Mouse (Mus musculus) CH12.LX (cell line): ENCODE measurements around the gene Ccdc188. TPM values are rescaled to one million over a fixed set of nuclear protein-coding genes. Genes with fewer than 3 reads are reported as not detected.

ENCODE experiments used
- DNase-seq: peaks from one replicate; pipeline ENCODE4 v3.0.0-alpha.2; 2013; ENCODE audit errors: extremely low read depth
- H3K27ac ChIP-seq: 2 replicates; pipeline ENCODE4 v1.5.1; 2012; ENCODE audit warnings: low read depth, mild to moderate bottlenecking, control low read depth, moderate library complexity; ENCODE audit not compliant: insufficient read depth
- H3K27me3 ChIP-seq: replicated peaks from 2 replicates; pipeline ENCODE3; 2012; ENCODE audit warnings: inconsistent platforms
- H3K36me3 ChIP-seq, 2 experiments: replicated peaks in 1 of 2; 2 replicates each; pipeline versions ENCODE3 to v1.6.1; 2012; ENCODE audit warnings: inconsistent platforms in 1 of 2, low read length in 1 of 2, mild to moderate bottlenecking in 1 of 2, mixed read lengths in 1 of 2, moderate library complexity in 1 of 2; ENCODE audit not compliant: control insufficient read depth in 1 of 2, insufficient read depth in 1 of 2
- H3K4me1 ChIP-seq, 2 experiments: 2 replicates each; pipeline ENCODE4 v1.6.1; 2012; ENCODE audit warnings: inconsistent platforms in 1 of 2, moderate library complexity in 1 of 2; ENCODE audit not compliant: insufficient read depth in 2 of 2, control insufficient read depth in 1 of 2
- H3K4me2 ChIP-seq: 2 replicates; pipeline ENCODE4 v1.6.1; 2012; ENCODE audit warnings: low read depth, mild to moderate bottlenecking, control low read depth; ENCODE audit not compliant: poor library complexity, insufficient read depth, severe bottlenecking
- H3K4me3 ChIP-seq, 3 experiments: fragments of 150-350 bp in 1 of 3; sonication (generic) in 1 of 3; replicated peaks in 1 of 3; 2 replicates each; pipeline versions ENCODE3 to v1.5.1; 2011 to 2012; ENCODE audit warnings: low read depth in 2 of 3, low read length in 2 of 3, mild to moderate bottlenecking in 2 of 3, moderate library complexity in 2 of 3, control low read depth in 1 of 3, improper control_type of control experiment in 1 of 3, inconsistent platforms in 1 of 3, mixed read lengths in 1 of 3; ENCODE audit not compliant: poor library complexity in 1 of 3
- H3K79me2 ChIP-seq: replicated peaks from 2 replicates; pipeline ENCODE4 v1.6.1; 2012; ENCODE audit warnings: mild to moderate bottlenecking, moderate library complexity; ENCODE audit not compliant: control insufficient read depth, poor library complexity, insufficient read depth, severe bottlenecking; ENCODE audit errors: extremely low read depth
- H3K9ac ChIP-seq: 2 replicates; pipeline ENCODE4 v1.6.1; 2012; ENCODE audit warnings: low read depth, mild to moderate bottlenecking, control low read depth, moderate library complexity; ENCODE audit not compliant: insufficient read depth
- H3K9me3 ChIP-seq: replicated peaks from 2 replicates; pipeline ENCODE3; 2012; ENCODE audit warnings: low read length, inconsistent platforms, mixed read lengths
- BHLHE40 ChIP-seq: IDR thresholded peaks from 2 replicates; pipeline ENCODE4 v1.6.1; 2011; ENCODE audit warnings: mild to moderate bottlenecking, low read depth, low read length, improper control_type of control experiment
- CHD1 ChIP-seq: IDR thresholded peaks from 2 replicates; pipeline ENCODE4 v1.6.1; 2012; ENCODE audit warnings: low read depth, low read length, improper control_type of control experiment, inconsistent platforms
- CHD2 ChIP-seq: IDR thresholded peaks from 2 replicates; pipeline ENCODE4 v1.6.1; 2011; ENCODE audit warnings: low read length, improper control_type of control experiment
- CTCF ChIP-seq, 2 experiments: IDR thresholded peaks in 1 of 2; conservative IDR thresholded peaks in 1 of 2; 2 replicates each; pipeline ENCODE4 v1.5.1; 2011 to 2012; ENCODE audit warnings: low read depth in 2 of 2, low read length in 2 of 2, improper control_type of control experiment in 1 of 2, inconsistent platforms in 1 of 2, mild to moderate bottlenecking in 1 of 2, moderate library complexity in 1 of 2
- ELF1 ChIP-seq: IDR thresholded peaks from 2 replicates; pipeline ENCODE4 v1.6.1; 2014; ENCODE audit warnings: low read depth, mild to moderate bottlenecking, inconsistent platforms, low read length, improper control_type of control experiment
- EP300 ChIP-seq: IDR thresholded peaks from 2 replicates; pipeline ENCODE4 v1.6.1; 2011; ENCODE audit warnings: low read length, improper control_type of control experiment
- ETS1 ChIP-seq: conservative IDR thresholded peaks from 2 replicates; pipeline ENCODE4 v1.6.1; 2012; ENCODE audit warnings: low read depth, mild to moderate bottlenecking, inconsistent platforms, low read length, improper control_type of control experiment, moderate library complexity
- GABPA ChIP-seq: IDR thresholded peaks from 2 replicates; pipeline ENCODE4 v1.6.1; 2012; ENCODE audit warnings: low read depth, low read length, improper control_type of control experiment, inconsistent platforms; ENCODE audit not compliant: insufficient replicate concordance
- HCFC1 ChIP-seq: IDR thresholded peaks from 2 replicates; pipeline ENCODE4 v1.6.1; 2012; ENCODE audit warnings: low read depth, mild to moderate bottlenecking, inconsistent platforms, low read length, improper control_type of control experiment
- IRF4 ChIP-seq: IDR thresholded peaks from 2 replicates; pipeline ENCODE4 v1.6.1; 2014; ENCODE audit warnings: low read depth, mild to moderate bottlenecking, inconsistent platforms, low read length, improper control_type of control experiment
- JUND ChIP-seq: conservative IDR thresholded peaks from 2 replicates; pipeline ENCODE4 v1.6.1; 2011; ENCODE audit warnings: low read depth, low read length, improper control_type of control experiment
- KAT2A ChIP-seq: IDR thresholded peaks from 2 replicates; pipeline ENCODE4 v1.6.1; 2012; ENCODE audit warnings: low read length, improper control_type of control experiment, inconsistent platforms; ENCODE audit not compliant: insufficient replicate concordance
- MAFK ChIP-seq: IDR thresholded peaks from 2 replicates; pipeline ENCODE4 v1.6.1; 2011; ENCODE audit warnings: low read length, improper control_type of control experiment; ENCODE audit not compliant: insufficient replicate concordance
- MAX ChIP-seq: IDR thresholded peaks from 2 replicates; pipeline ENCODE4 v1.6.1; 2011; ENCODE audit warnings: low read length, improper control_type of control experiment
- MAZ ChIP-seq: IDR thresholded peaks from 2 replicates; pipeline ENCODE4 v1.6.1; 2012; ENCODE audit warnings: low read depth, mild to moderate bottlenecking, inconsistent platforms, low read length, improper control_type of control experiment, moderate library complexity
- MEF2A ChIP-seq: IDR thresholded peaks from 2 replicates; pipeline ENCODE4 v1.6.1; 2014; ENCODE audit warnings: low read depth, mild to moderate bottlenecking, inconsistent platforms, low read length, improper control_type of control experiment, borderline replicate concordance
- MXI1 ChIP-seq: IDR thresholded peaks from 2 replicates; pipeline ENCODE4 v1.6.1; 2011; ENCODE audit warnings: mild to moderate bottlenecking, low read depth, low read length, improper control_type of control experiment
- MYC ChIP-seq: IDR thresholded peaks from 2 replicates; pipeline ENCODE4 v1.6.1; 2011; ENCODE audit warnings: low read depth, mild to moderate bottlenecking, improper control_type of control experiment, low read length
- NELFE ChIP-seq: IDR thresholded peaks from 2 replicates; pipeline ENCODE4 v1.6.1; 2011; ENCODE audit warnings: low read depth, low read length, improper control_type of control experiment
- NRF1 ChIP-seq: IDR thresholded peaks from 2 replicates; pipeline ENCODE4 v1.6.1; 2014; ENCODE audit warnings: low read depth, mild to moderate bottlenecking, inconsistent platforms, low read length, improper control_type of control experiment, moderate library complexity
- PAX5 ChIP-seq: IDR thresholded peaks from 2 replicates; pipeline ENCODE4 v1.6.1; 2012; ENCODE audit warnings: low read length, inconsistent platforms, mixed read lengths
- POLR2A ChIP-seq: IDR thresholded peaks from 2 replicates; pipeline ENCODE4 v1.6.1; 2011; ENCODE audit warnings: low read depth, mild to moderate bottlenecking, improper control_type of control experiment, low read length
- RCOR1 ChIP-seq: conservative IDR thresholded peaks from 2 replicates; pipeline ENCODE4 v1.6.1; 2012; ENCODE audit warnings: low read depth, mild to moderate bottlenecking, inconsistent platforms, low read length, improper control_type of control experiment
- SIN3A ChIP-seq: IDR thresholded peaks from 2 replicates; pipeline ENCODE4 v1.6.1; 2012; ENCODE audit warnings: low read length, improper control_type of control experiment, inconsistent platforms
- SMC3 ChIP-seq: IDR thresholded peaks from 2 replicates; pipeline ENCODE4 v1.6.1; 2011; ENCODE audit warnings: low read depth, low read length, improper control_type of control experiment
- TCF12 ChIP-seq: IDR thresholded peaks from 2 replicates; pipeline ENCODE4 v1.6.1; 2014; ENCODE audit warnings: low read depth, mild to moderate bottlenecking, inconsistent platforms, low read length, improper control_type of control experiment
- UBTF ChIP-seq: IDR thresholded peaks from 2 replicates; pipeline ENCODE4 v1.6.1; 2012; ENCODE audit warnings: low read depth, mild to moderate bottlenecking, inconsistent platforms, low read length, improper control_type of control experiment, moderate library complexity
- USF1 ChIP-seq: IDR thresholded peaks from 2 replicates; pipeline ENCODE4 v1.6.1; 2014; ENCODE audit warnings: low read depth, mild to moderate bottlenecking, inconsistent platforms, low read length, improper control_type of control experiment
- ZMIZ1 ChIP-seq: IDR thresholded peaks from 2 replicates; pipeline ENCODE4 v1.6.1; 2012; ENCODE audit warnings: low read depth, mild to moderate bottlenecking, inconsistent platforms, low read length, improper control_type of control experiment
- ZNF384 ChIP-seq: IDR thresholded peaks from 2 replicates; pipeline ENCODE4 v1.6.1; 2012; ENCODE audit warnings: low read depth, low read length, improper control_type of control experiment, inconsistent platforms
- dilution Hi-C: fragments of 300-500 bp; cut with MboI; formaldehyde crosslinking; loops from 2 replicates; pipeline ENCODE4 v1.14.3; 2020; ENCODE audit warnings: low sequenced_read_pairs; ENCODE audit not compliant: extremely low pct_unique_long_range_greater_than_20kb, extremely low pct_ligation_motif_present
- in situ Hi-C: fragments of 300-500 bp; cut with MboI; formaldehyde crosslinking; loops from 3 replicates; pipeline ENCODE4 v1.14.3; 2019; ENCODE audit warnings: low sequenced_read_pairs, low pct_ligation_motif_present, low pct_unique_long_range_greater_than_20kb, mixed read lengths
- polyA plus RNA-seq: library from polyadenylated mRNA; unstranded; fragments of >175 nt; gene quantifications from 2 replicates; pipeline ENCODE4 v1.2.1, GENCODE M21; 2012; ENCODE audit warnings: low read depth; ENCODE audit not compliant: insufficient read length
- total RNA-seq, 2 experiments: library from RNA; depleted of rRNA; stranded (reverse); fragments of 300-350 nt in 1 of 2; fragments of >200 nt in 1 of 2; gene quantifications; 2 replicates each; pipeline ENCODE4 v1.2.3; 2012 to 2014

The Ccdc188 gene
- total and polyA plus RNA-seq, 3 experiments, result 0.30 TPM; not detected in 2

DNA sequence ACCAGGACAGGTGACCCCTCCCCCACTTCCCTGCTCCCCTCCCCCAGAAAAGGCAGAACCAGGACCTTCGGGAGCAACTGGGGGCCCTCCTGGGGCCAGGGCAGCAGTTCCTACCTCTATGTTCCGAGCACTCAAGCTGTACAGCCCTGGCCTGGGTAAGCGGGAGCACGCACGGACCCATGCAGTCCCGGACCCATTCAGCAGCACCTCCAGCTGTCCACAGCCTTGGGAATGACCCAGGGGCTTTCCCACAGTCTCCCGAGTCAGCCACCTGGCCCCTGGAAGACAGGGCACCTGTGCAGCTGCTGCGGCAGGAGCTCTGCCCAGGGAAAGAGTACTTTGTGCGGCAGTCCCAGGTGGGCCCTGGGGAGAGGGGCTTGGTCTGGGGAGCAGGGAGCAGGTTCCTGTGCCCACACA is 909 bp downstream of the Ccdc188 start:
- peaks cover 10 to 17% of the 10 kb centered on the region in 2 experiments for H3K36me3 ChIP-seq
- peaks cover 45 to 65% of the 10 kb centered on the region in 2 experiments for H3K4me1 ChIP-seq
- TF ChIP-seq TCF12, result peak; percentile 100
- peak; percentile 78 for TF ChIP-seq IRF4
- 0 out of 2 replicates have a peak, but pooled peaks have one; percentile 22 for TF ChIP-seq KAT2A
- TF ChIP-seq SMC3, result peak; percentile 2; the same call in 1 of the 2 replicates
- no peak for TF ChIP-seq MYC
- peak; percentile 32; the same call in 1 of the 2 replicates for TF ChIP-seq ELF1
- no peak for TF ChIP-seq ZMIZ1
- no peak for TF ChIP-seq PAX5
- TF ChIP-seq EP300, result peak; percentile 92
- no peak for TF ChIP-seq ZNF384
- TF ChIP-seq MAX, result peak; percentile 73; the same call in 1 of the 2 replicates
- TF ChIP-seq RCOR1, result peak; percentile 58
- no peak for TF ChIP-seq NELFE
- TF ChIP-seq ETS1, result peak; percentile 75
- TF ChIP-seq MAFK, result no peak
- no peak for TF ChIP-seq JUND
- no peak for TF ChIP-seq USF1
- peak; percentile 74; the same call in 1 of the 2 replicates for TF ChIP-seq UBTF
- peak; percentile 49; the same call in 1 of the 2 replicates for TF ChIP-seq MXI1
- TF ChIP-seq GABPA, result no peak
- TF ChIP-seq BHLHE40, result peak; percentile 76
- no peak for TF ChIP-seq CTCF (conservative IDR thresholded peaks at IDR 0.05 in 1 of 2, IDR thresholded peaks at IDR 0.05 in 1 of 2; ENCODE audit: low read depth in 2 of 2, low read length in 2 of 2)
- TF ChIP-seq HCFC1, result 0 out of 2 replicates have a peak, but pooled peaks have one; percentile 30
- TF ChIP-seq MAZ, result peak; percentile 63; the same call in 1 of the 2 replicates
- TF ChIP-seq CHD1, result peak; percentile 37; the same call in 1 of the 2 replicates
- TF ChIP-seq MEF2A, result peak; percentile 55; the same call in 1 of the 2 replicates
- peak; percentile 52 for TF ChIP-seq NRF1
- no peak for TF ChIP-seq POLR2A
- TF ChIP-seq SIN3A, result peak; percentile 73
- peak; percentile 93 for TF ChIP-seq CHD2
- H3K79me2 ChIP-seq, result no peaks in the 10 kb centered on the region
- H3K9me3 ChIP-seq, result no peaks in the 10 kb centered on the region
- peak overlapping the region; percentile 48 to 54 (median 53) for H3K4me3 ChIP-seq
- H3K4me2 ChIP-seq, result peak overlapping the region; percentile 88
- in situ Hi-C loops (no loop called here), dilution Hi-C loops (no loop called here)
- DNase-seq, result peak; percentile 60
- peak overlapping the region; percentile 93 for H3K27ac ChIP-seq
- H3K27me3 ChIP-seq, result no peaks in the 10 kb centered on the region
- peak overlapping the region; percentile 42 for H3K9ac ChIP-seq
